Mouse (Mus musculus) liver, adult 10 weeks (tissue): ENCODE measurements around the gene Spink2. TPM values are rescaled to one million over a fixed set of nuclear protein-coding genes. Genes with fewer than 3 reads are reported as not detected.

Experiments
- polyA plus RNA-seq: library from polyadenylated mRNA; stranded (reverse); fragments of 350-450 nt; fragmentation: Illumina TruSeq; extraction: RNeasy Lipid Tissue Mini Kit (QIAGEN cat#74804); gene quantifications from one replicate; pipeline ENCODE4 v1.2.3, GENCODE M21; 2014; ENCODE audit warnings: low read depth, low replicate concordance

Spink2 gene
- not detected for polyA plus RNA-seq

GRCm38 (mm10) chr5:77211236-77211635, at the start of gene Spink2:
Gene Spink2 (minus strand): TSS chr5:77211471.

Other genes starting within 250 kb of the Spink2 start
- gene Srp72, start 236.8 kb downstream of the Spink2 start, polyA plus RNA-seq = 138 TPM
- gene Arl9, start 207.4 kb downstream of the Spink2 start, polyA plus RNA-seq = not detected
- not detected for gene Thegl, start 195.4 kb downstream of the Spink2 start, polyA plus RNA-seq
- gene Hopx, start 96.3 kb downstream of the Spink2 start, polyA plus RNA-seq = 37.7 TPM
- gene Rest, start 54.0 kb upstream of the Spink2 start, polyA plus RNA-seq = 7.8 TPM
- 8.3 TPM for gene Noa1, start 98.6 kb upstream of the Spink2 start, polyA plus RNA-seq
- 27.4 TPM for gene Polr2b, start 98.7 kb upstream of the Spink2 start, polyA plus RNA-seq
- gene Igfbp7, start 196.6 kb upstream of the Spink2 start, polyA plus RNA-seq = 91.9 TPM